Mouse (Mus musculus): ENCODE data around the gene 1700024G13Rik. TPM values are rescaled to one million over a fixed set of nuclear protein-coding genes. Genes with fewer than 3 reads are reported as not detected.

Gene 1700024G13Rik
- polyA plus RNA-seq (2012; rRNA removed), result not detected in 2 replicates

DNA sequence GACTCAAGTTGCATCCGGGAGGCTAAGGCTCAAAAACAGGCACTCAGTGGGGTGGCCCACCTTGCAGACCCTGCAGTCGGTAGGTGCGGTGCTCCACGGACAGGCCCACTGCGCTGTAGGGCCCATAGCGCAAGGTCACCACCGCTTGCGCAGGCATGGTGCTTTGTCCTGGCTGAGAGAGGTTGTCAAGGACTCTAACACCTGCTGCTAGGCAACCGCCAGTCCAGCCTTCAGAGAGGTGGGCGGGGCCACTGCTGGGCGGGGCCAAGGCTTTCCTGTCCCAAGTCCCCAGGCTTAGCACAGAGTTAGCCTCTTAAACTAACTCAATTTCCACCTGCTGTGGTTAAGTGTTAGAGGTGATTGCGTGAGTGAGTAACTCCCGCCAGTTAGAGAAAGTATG is at the start of gene 1700024G13Rik:
1700024G13Rik (minus strand) TSS at position 196 of the 400 bp plus-strand sequence.

Other genes starting within 250 kb of the 1700024G13Rik start
- not detected in 2 replicates for gene Msmb, start 246.4 kb downstream of the 1700024G13Rik start, polyA plus RNA-seq (2012; rRNA removed)
- 8.0 and 10.3 TPM in 2 replicates for gene Ncoa4, start 228.5 kb downstream of the 1700024G13Rik start, polyA plus RNA-seq (2012; rRNA removed)
- gene Timm23, start 186.5 kb downstream of the 1700024G13Rik start, polyA plus RNA-seq (2012; rRNA removed), result 67.3 and 102 TPM in 2 replicates
- gene Parg, start 186.4 kb downstream of the 1700024G13Rik start, polyA plus RNA-seq (2012; rRNA removed), result 1.3 and 1.7 TPM in 2 replicates
- gene Ogdhl, start 66.4 kb downstream of the 1700024G13Rik start, polyA plus RNA-seq (2012; rRNA removed), result 0.74 and 0.84 TPM in 2 replicates
- gene Slc18a3, start 76.5 kb upstream of the 1700024G13Rik start, polyA plus RNA-seq (2012; rRNA removed), result 1.0 and 1.8 TPM in 2 replicates
- gene Chat, start 77.6 kb upstream of the 1700024G13Rik start, polyA plus RNA-seq (2012; rRNA removed), result 0.09 and 0.67 TPM in 2 replicates
- gene Ercc6, start 125.1 kb upstream of the 1700024G13Rik start, polyA plus RNA-seq (2012; rRNA removed), result 0.37 and 0.92 TPM in 2 replicates
- gene Prrxl1, start 211.0 kb upstream of the 1700024G13Rik start, polyA plus RNA-seq (2012; rRNA removed), result 0.03 TPM in 1 of 2 replicates, not detected in the other